ENCODE assay signal across 13 mouse cellular contexts in genomic region chr6:97429688-97430343, GRCm38 (mm10).
DNase-seq lines count a peak whose midpoint lies in the region; ATAC-seq lines count a peak whose summit lies in the region.
"Had no signal": no experiment of that assay in that cellular context is flagged by ENCODE, and none has a peak within 500 bp of the region (broad histone marks: within the 10 kb centered on the region; RNA-seq: fewer than 3 reads in every experiment).

No protein-coding gene starts in this region.

- H3K4me3 ChIP-seq in kidney, embryonic 15.5 days (replicated peaks) = no peak overlapping the region
- H3K4me3 ChIP-seq: forebrain, embryonic 13.5 days had no signal

- H3K36me3 ChIP-seq in kidney, embryonic 15.5 days = no peaks in the 10 kb centered on the region

- ATAC-seq in kidney, embryonic 15.5 days (replicated peaks; ENCODE audit: low FRiP score) = peak; percentile 49
- ATAC-seq in common myeloid progenitor, adult 5-6 weeks (replicated peaks; ENCODE audit: low read depth, poor library complexity, severe bottlenecking) = peak; percentile 71
- ATAC-seq: forebrain, embryonic 13.5 days; hindbrain, postnatal 0 days had no signal

- H3K27me3 ChIP-seq in kidney, embryonic 15.5 days = no peaks in the 10 kb centered on the region

- H3K27ac ChIP-seq in kidney, embryonic 15.5 days = peak overlapping the region; percentile 72
- H3K27ac ChIP-seq: forebrain, embryonic 13.5 days; hindbrain, postnatal 0 days had no signal

- peaks cover 7% of the 10 kb centered on the region; the same call in 1 of the 2 replicates for H3K4me1 ChIP-seq in kidney, embryonic 15.5 days

- H3K9ac ChIP-seq in kidney, embryonic 15.5 days = no peak overlapping the region
- H3K9ac ChIP-seq: forebrain, embryonic 13.5 days had no signal

- no peaks in the 10 kb centered on the region for H3K9me3 ChIP-seq in kidney, embryonic 15.5 days (replicated peaks)
- H3K9me3 ChIP-seq: forebrain, embryonic 13.5 days had no signal

- WGBS in kidney, embryonic 15.5 days = 15% methylated on average over 2 of the region's 2 CpGs

- no peak overlapping the region for H3K4me2 ChIP-seq in kidney, embryonic 15.5 days
- H3K4me2 ChIP-seq: forebrain, embryonic 13.5 days had no signal

- DNase-seq in kidney, adult 18-20 months = no peak
- DNase-seq in kidney, postnatal 14 days = peak; percentile 42
- DNase-seq in yolk sac, embryonic 10.5 days (ENCODE audit: low spot score) = peak; percentile 82
- no peak for DNase-seq in cerebellum, adult 8-10 months
- no peak for DNase-seq in layer of hippocampus, postnatal 36 days
- DNase-seq: cerebellum, adult 9-10 months; gastrocnemius, postnatal 10 days; lung, postnatal 36 days; right cerebral cortex, postnatal 14 days had no signal

Comparison
In these comparisons a context has a peak if more than half of its experiments do, and no peak if none do; other contexts are left out.
1. DNase-seq: peak in kidney, postnatal 14 days (single experiment) and yolk sac, embryonic 10.5 days (single experiment); none in kidney, adult 18-20 months (single experiment), cerebellum, adult 8-10 months (single experiment) and layer of hippocampus, postnatal 36 days (0 of 2).